Mouse (Mus musculus): ENCODE results near the gene Arid3a.

Arid3a gene

DNA sequence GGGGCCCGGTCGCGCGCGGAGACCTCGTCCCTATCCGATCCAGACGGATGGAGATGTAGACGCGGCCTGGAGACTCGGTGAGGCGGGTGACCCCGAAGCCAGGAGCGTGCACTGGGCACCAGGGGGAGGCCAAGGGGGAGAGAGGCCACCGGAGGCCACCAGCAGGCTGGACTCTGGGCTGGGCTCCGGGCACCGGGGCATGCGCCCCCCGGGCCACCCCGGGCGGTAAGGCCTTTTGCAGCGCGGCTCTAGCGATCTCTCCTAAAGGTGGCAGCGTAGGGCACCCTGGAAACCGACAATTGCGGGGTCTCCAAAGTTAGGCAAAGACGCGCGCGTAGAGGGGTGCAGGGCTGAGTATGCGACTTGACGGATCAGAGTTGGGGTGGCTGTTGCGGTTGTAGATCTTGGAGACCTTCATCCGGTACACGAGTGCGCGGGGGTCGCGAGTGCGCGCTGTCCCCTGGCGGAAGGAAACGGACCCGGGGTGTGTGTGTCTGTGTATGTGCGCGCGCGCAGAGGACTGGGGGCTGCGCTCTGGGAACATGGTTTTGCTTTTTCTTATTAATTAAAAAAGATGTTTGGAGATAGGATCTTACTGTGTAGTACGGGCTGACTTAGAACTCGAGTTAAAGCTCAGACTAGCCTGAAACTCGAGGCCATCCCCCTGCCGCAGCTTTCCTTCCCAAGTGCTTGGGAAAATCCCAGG, 634 bp downstream of the Arid3a start:
- peak; percentile 52 for DNase-seq (ENCODE audit: low read depth, low spot score)

DNA sequence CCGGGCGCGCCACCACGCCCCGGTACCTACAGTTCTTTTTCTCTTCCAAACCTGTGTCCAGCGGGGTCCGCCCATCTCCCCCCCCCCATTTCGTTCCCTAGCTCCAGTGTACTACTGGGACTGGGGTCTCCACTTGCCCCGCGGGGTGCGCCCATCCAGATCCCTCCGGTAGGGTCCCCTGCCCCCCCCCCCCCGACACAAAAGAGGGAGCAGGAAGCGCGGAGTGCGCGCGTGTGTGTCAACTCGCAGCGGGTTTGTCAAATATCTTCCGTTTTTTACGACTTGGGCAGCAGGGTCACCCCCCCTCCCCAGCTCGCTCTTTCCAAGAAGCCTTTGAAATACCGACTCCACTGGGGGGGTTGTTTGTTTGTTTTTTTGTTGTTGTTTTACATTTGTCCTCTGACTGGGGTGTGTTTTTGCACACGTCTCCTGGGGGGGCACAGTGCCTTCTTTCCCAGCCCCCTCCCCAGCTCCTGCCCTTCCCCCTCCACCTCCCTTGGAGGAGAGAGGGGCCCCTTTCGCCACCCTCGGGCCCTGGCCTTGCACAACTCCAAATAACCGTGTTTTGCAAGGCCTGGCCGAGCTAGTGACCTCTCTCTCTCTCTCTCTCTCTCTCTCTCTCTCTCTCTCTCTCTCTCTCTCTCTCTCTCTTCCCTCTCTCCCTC, 1.3 kb downstream of the Arid3a start:
- DNase-seq (ENCODE audit: low read depth, low spot score) = no peak

DNA sequence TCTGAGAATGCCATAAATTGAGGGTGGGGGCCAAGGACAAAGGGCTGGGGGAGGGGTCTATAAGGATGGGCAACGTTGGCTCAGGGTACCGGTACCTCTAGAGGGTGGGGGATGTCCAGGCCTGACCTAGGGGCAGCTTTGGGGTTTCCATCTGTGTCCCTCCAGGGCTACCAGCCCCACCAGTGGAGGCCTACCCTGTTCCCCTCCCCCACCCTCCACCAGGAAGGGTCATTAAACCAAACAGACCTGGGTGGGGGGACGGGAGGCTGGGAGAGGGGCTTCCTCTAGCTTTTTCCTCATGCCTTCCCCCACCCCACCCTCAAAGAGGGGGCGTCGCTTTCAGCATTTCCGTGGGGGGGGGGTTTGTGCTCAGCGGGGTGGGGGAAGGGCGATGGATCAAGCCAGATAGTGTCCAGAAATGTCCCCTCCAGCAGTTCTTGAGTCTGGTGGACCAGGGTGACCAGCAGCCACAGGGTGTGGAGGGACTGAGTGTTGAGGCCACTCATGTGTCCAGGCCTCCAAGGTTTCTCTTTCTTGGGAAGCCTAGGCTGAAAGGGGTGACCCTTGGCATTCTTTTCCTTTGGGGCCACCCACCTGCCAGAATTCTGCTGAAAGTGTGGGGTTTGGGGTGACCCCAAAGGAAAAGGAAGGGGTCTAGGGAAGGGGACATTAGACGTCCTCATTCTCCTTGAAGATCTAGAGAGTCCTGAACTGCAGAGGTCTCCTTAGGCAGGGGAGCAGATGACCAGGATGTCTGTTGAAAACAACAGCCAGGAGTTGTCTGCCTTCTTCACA, 2.3 kb downstream of the Arid3a start:
- no peak for DNase-seq (ENCODE audit: low read depth, low spot score)

DNA sequence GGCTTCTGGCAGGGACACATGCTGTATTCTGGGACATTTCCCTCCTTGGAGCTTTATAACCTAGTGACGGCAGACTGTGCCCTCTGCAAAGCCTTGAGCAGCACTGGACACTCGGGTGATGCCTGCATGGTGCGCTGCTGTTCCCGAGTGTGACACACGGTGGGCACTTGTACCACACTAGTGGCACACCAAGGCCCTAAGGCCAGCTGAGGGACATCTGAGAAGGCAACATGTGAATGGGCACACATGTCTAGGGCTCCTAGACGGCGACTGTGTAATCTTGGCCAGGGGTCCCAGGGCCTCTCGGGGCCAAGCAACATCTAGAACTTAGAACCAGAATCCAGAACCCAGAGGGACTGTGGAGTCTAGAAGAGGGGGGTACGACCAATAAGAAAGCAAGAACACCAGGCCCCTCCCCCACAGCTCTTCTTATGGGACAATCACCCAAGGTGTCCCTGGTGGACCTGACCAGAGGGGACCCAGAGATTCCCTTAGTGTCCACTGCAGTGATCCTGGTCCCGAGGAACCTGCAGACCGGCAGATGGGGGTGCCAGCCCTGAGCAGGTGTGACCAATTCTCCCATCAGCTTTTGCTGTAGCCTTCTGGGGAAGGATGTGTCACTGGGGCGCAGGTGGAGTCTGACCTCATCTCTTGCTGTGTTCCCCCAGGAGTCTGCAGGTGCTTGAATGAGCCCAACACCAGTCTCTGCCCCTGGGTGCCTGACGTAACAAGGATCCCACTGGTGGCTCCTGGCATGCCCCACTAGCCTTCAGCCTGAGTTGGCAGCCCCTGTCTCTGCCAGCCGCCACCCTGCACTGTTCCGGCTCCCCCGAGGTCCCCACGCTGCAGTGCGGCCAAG, 3.4 kb downstream of the Arid3a start:
- DNase-seq (ENCODE audit: low read depth, low spot score) = no peak

DNA sequence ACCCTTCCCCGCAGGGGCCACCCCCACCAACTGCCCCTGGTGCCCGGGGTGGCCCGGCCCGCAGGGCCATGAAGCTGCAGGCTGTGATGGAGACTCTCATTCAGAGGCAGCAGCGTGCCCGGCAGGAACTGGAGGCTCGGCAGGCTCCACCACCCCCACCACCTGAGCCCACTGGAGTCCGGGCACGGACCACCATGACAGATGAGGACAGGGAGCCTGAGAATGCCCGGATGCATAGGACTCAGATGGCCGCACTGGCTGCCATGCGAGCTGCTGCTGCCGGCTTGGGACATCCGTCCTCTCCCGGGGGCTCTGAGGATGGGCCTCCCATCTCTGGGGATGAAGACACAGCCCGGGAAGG, 4.0 kb downstream of the Arid3a start:
- DNase-seq (ENCODE audit: low read depth, low spot score) = no peak

DNA sequence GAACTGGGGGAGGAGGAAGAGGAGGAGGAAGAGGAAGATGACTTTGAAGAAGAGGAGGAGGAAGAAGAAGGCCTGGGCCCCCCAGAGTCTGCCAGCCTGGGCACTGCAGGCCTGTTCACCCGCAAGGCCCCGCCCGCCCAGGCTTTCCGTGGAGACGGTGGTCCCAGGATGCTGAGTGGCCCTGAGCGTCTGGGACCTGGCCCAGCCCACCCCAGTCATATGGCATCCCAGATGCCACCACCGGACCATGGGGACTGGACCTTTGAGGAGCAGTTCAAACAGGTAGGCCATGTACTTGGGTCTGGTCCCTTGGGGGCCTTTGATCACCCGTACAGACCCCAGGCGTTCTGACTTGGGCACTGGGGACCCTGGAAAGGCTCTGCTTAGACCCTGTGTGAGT, 5.0 kb downstream of the Arid3a start:
- DNase-seq (ENCODE audit: low read depth, low spot score) = no peak

DNA sequence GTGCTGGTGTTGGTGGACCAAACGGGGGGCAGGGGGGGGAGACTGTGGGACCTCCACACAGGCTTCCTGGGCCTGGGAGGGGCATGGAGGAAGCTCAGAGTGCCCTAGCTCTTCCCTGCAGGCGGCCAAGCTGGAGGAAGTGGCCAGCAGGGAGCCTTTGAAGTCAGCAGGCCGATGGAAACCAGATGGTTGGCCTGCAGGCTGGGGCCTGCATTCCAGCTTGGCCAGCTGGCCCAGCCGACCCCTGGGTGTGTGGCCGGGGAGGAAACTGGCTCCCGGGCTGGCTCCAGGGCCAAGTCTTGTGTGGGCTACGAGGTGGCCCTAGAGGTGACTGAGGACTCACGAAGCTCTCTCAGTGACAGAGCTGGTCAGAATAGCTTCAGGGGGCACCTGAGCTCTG, 5.9 kb downstream of the Arid3a start:
- DNase-seq (ENCODE audit: low read depth, low spot score) = peak; percentile 78

DNA sequence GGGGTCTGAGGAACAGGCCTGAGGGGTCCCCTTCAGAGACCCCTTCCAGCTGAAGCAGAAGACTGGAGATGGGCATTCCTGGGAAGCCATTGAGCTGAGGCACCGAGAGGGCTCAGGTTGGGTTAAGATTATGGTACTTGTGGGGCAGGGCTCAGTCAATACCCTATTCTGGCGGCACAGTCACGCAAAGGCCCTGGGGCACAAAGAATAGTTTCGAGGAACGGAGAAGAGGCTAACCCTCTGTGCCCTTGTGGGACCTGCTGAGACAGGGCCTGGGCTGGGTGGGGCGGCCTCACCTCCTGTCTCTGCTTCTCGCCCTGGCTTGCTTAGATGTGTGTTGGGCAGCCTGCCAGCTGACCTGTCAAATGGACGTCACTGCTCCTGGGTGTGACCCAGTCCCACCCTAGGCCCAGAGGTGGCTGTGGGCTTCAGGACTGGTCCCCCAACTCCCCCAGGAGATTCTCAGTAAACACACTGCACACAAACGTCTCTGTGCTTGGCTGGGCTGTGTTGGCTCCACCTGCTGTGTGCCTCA, 6.4 kb downstream of the Arid3a start:
- DNase-seq (ENCODE audit: low read depth, low spot score) = no peak

DNA sequence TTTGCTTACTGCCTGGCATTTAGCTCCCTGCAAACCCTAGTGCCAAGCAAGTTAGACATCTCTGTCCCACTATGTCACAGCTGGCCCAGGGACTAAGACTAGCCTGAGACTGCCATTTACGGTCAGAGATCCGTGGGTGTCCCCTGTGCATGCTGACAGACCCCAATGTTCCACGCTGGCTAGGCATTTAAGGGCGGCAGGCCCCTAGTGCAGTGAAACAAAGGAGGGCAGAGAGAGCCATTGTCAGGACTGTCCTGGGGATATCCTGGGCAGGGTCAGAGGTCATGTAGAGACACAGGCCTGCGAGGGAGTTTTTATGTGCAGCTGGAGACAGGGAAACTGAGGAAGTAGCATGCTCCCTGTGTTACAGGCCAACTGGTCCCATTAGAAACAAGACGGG, 7.0 kb downstream of the Arid3a start:
- DNase-seq (ENCODE audit: low read depth, low spot score) = no peak

DNA sequence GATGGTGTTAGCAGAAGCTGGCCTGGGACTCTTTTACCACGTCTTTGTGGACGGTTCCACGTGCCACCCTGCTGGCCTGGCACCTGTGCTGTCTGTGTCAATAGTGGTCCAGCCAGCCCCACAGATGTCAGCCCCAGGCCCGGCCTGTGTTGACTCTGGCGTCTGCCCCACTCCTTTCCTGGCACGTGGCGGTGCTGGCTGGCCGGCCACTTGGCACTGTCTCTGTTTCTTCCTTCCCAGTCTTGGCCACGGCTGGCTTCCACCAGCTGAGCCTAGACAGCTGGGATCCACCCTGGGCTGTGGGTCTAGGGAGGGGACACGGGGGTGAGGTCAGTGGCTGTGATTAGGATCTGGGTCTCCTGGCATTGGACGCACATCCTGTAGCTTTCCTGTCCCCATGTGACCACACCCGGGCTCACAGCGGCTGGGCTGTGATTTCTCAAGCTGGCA, 7.5 kb downstream of the Arid3a start:
- peak; percentile 83 for DNase-seq (ENCODE audit: low read depth, low spot score)

DNA sequence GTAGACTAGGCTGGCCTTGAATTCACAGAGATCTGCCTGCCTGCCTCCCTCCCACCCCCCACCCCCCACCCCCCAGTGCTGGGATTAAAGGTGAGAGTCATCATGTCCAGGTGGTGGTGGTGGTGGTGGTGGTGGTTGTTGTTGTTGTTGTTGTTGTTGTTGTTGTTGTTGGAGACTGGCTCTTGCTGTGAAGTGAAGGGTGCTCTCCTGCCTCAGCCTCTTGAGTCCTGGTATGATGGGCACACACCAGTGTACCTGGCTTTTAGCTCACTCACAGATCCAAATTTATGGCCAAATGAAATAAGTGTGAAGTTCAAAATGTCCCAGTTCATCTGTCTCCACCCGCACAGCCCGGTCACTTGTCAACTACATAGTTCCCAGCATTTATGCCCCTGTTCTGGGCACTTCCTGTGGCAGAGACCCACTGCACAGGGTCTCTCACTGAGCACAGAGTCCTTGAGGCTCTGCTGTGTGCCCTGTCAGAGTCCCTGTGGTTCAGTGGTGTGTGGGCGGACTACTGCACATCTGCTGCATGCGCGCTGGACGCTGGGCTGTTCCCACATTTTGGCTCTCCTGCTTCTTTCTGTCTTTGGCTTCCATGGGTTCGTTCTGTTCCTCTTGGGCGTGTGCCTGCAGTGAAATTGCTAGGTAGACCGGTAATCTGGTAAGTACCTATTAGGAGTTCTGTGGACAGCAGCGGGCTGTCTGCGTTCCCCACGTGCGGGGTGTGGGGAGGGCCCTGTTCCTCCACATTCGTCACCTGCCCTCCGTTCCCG, 8.1 kb downstream of the Arid3a start:
- DNase-seq (ENCODE audit: low read depth, low spot score) = no peak

DNA sequence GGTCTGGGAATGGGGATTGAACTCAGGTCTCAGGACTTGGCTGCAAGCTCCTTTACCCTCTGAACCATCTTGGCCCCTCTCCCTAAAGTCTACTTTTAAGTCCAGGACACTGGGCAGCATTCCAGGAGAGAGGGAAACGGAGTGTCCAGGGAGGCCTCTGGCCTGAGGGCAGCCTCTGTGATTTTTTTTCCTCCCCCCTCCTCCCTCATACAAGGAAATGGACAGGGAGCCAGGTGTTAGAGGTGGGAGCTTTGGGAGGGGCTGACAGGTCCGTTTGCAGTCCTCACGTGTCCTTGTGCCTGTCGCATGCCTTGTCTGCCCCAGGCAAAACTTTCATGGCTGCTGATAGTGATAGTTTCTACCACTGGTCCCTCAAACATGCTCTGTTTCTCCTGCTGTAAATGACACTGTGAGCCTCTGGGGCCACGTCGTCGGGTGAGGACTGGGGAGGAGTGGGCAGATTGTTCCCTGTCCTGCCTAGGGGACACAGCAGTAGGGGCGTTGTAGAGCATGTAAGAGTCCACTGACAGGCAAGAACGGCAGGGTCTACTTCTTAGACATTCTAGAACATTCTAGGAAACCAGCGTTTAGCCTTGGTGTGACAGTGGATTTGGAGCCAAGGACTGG, 9.6 kb downstream of the Arid3a start:
- DNase-seq (ENCODE audit: low read depth, low spot score) = no peak

DNA sequence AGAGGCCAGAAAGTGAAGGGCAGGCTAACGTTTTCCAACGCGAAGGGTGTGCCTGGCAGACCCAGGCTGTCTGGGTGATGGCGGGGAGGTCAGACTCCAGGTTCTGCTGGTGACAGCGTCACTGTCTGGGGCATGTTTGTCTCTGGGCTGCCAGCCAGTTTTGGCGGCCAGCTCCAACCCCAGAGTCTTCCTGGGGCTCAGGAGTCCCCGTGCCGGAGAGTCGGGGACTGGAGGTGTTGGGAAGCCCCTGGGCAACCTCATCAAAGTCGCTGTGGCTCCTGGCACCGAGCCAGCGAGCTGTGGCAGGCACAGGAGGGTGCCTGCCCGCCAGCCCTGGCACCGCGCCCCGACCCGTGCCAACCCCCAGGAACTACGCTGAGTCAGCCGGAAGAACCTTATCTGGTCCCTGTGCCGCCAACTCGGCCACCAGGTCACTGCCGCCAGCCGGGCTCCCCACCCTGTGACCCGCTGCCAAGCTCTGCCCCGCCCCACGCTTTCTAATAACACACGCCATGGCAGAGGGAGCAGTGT, 10.1 kb downstream of the Arid3a start:
- peak; percentile 66 for DNase-seq (ENCODE audit: low read depth, low spot score)

DNA sequence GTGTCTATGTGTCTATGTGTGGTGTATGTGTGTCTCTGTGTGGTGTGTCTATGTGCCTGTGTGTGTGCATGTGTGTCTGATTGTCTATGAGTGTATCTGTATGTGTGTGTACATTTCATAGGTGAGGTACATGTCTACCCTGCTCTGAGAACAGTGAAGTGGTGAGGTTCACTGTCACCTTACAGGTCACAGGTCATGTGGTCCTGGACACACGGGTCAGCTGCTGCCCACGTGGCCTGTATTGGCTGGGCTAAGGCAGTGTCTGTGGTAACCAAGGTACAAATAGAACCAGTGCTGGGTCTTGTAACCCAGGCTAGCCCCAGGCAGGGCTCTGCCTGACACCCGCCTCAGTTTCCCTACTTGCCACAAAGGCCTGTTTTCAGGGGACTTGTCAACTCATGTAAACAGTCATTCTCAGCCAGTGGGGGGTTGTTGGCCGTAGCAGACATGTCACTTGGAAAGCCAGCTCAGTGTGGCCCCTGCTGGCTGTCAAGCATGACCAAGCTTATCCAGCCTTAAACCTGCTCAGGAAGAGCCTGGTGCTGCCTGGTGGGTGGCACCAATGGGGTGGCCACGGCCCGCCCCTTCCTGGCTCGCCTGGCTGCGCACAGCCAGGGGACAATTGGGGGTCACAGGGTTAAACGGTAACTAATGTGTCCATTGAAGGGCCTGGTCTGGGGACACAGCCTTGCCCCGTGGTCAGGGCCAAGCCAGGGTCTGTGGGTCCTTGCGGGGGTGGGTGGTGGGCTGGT, 11.1 kb downstream of the Arid3a start:
- no peak for DNase-seq (ENCODE audit: low read depth, low spot score)

DNA sequence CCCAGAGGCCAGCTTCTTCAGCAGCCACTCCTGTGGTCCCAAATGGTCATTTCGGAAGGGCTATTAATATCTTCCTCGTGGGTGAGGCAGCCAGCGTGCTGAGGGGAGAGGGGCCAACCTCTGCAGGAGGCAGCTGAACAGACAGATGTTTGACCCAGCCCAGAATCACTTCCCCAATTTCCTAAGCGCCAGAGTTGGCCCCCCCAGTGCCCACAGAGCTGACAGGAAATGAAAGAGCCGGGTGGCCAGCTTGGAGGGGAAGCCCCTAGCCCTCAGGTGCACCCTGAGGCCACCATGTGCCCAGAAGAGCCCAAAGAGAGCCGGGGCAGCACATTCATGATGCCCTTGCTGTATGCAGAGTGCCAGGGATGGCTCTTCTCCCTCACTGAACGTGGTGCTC, 13.9 kb downstream of the Arid3a start:
- no peak for DNase-seq (ENCODE audit: low read depth, low spot score)

DNA sequence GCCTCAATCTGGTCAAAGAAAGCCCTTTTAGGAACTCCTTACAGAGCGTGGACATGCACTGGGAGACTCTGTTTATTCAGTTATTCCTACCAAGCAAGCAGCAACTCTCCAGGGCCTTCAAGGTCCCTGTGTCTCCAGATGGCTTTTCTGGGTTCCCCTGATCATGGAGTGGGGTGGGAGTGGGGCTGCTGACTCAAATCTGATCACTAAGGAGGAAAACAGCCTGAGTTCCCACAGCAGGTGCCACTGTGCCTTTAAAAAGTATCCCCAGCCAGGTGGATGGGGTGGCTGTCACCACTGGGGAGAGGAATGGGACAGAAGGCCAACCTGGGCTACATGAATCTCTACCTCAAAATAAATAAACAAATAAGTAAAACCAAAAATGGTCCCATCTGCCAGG, 16.1 kb downstream of the Arid3a start:
- no peak for DNase-seq (ENCODE audit: low read depth, low spot score)

DNA sequence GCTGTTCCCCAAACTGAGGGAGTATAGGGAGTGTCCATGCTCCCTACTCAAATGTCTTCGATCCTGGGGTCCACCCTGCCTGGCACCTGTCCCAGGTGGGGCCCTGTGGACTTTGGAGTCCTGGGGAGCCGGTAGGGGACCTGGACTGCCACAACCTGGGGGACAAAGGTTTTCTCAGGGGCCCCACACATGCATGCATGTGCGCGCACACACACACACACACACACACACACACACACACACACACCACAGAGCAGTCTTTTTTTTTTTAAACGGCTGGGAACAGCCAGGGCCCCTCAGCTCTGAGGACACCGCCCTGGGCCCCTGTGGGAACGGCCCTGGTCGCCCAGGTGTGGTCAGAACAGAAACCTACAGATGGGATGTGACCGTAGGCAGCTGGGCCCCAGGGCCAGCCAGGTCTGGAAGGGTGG, 16.6 kb downstream of the Arid3a start:
- DNase-seq (ENCODE audit: low read depth, low spot score) = no peak

DNA sequence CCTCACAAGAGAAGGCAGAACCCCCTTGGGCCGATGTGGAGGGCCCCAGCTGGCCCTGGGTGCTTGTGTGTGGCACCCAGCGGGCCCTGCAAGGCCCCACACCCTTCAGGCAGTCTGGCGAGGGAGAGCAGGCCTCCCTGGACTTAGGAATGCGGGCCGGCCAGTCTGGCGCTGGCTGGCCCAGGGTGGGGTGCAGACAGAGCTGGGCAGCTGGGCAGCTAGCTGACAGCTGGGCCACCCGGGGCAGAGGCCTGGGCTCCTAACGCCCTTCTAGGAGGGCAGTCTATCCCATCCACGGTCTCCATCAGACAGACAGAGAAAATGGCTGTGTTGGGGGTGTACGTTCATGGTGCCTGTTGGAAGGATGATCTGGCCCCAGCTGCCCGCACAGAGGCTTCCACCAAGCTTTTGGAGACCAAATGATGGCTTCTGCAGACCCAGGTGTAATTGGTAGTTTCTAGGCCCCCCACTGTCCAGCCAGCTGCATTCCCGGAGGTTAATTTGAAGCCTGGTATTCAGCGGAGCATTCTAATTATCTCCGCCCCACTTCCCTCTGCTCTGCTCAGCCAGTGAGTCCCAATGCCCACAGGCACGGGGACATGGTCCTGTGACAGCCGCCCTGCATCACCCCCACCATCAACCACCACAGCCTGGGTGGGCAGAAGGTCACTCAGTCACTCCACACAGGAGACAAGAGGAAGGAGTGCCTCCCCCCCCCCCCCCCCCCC, 18.8 kb downstream of the Arid3a start:
- peak; percentile 37 for DNase-seq (ENCODE audit: low read depth, low spot score)

All from brain, adult 2 months (tissue).